Comparison of ENCODE assay signal across 29 mouse cellular contexts in genomic region chr14:11536121-11536520, GRCm38 (mm10). TPM values are rescaled to one million over a fixed set of nuclear protein-coding genes. Genes with fewer than 3 reads are reported as not detected.
"Had no signal": no experiment of that assay in that cellular context is flagged by ENCODE, and none has a peak within 500 bp of the region (broad histone marks: within the 10 kb centered on the region; RNA-seq: fewer than 3 reads in every experiment).

No protein-coding gene starts in this region.

- DNase-seq: gastrocnemius, adult 2 months; gastrocnemius, postnatal 10 days; gastrocnemius, postnatal 25 days; heart, adult 2 months; heart, postnatal 14 days; heart, postnatal 4 days; kidney, adult 18-20 months; kidney, adult 8-10 months; kidney, postnatal 10 days; kidney, postnatal 25 days; kidney, postnatal 4 days; layer of hippocampus, postnatal 36 days; left cerebral cortex, postnatal 4 days had no signal

- H3K27me3 ChIP-seq: heart, embryonic 13.5 days; heart, embryonic 15.5 days; hindbrain, embryonic 12.5 days; intestine, embryonic 15.5 days; limb, embryonic 13.5 days; limb, embryonic 15.5 days; liver, embryonic 12.5 days had no signal

- H3K27ac ChIP-seq: gastrocnemius, adult 2 months; heart, adult 2 months; heart, embryonic 13.5 days; heart, embryonic 15.5 days; hindbrain, embryonic 12.5 days; hindbrain, embryonic 14.5 days; intestine, embryonic 15.5 days; layer of hippocampus, adult 2 months; limb, embryonic 13.5 days; limb, embryonic 15.5 days; liver, embryonic 12.5 days; liver, embryonic 14.5 days had no signal

- ATAC-seq: hindbrain, embryonic 16.5 days; inflammation-experienced regulatory T-cells, adult 6 months; intestine, embryonic 15.5 days; intestine, postnatal 0 days; liver, embryonic 12.5 days had no signal

- H3K9ac ChIP-seq: heart, embryonic 13.5 days; heart, embryonic 15.5 days; hindbrain, embryonic 12.5 days; hindbrain, embryonic 14.5 days; intestine, embryonic 15.5 days; limb, embryonic 13.5 days; limb, embryonic 15.5 days; liver, embryonic 12.5 days; liver, embryonic 14.5 days had no signal

- H3K36me3 ChIP-seq: heart, embryonic 13.5 days; heart, embryonic 15.5 days; hindbrain, embryonic 10.5 days; hindbrain, embryonic 12.5 days; intestine, embryonic 15.5 days; limb, embryonic 13.5 days; limb, embryonic 15.5 days; liver, embryonic 12.5 days had no signal

- H3K9me3 ChIP-seq: heart, embryonic 13.5 days; heart, embryonic 15.5 days; hindbrain, embryonic 10.5 days; hindbrain, embryonic 12.5 days; intestine, embryonic 15.5 days; limb, embryonic 13.5 days; limb, embryonic 15.5 days; liver, embryonic 12.5 days had no signal

- H3K4me3 ChIP-seq: gastrocnemius, adult 2 months; heart, adult 2 months; heart, embryonic 13.5 days; heart, embryonic 15.5 days; hindbrain, embryonic 10.5 days; hindbrain, embryonic 12.5 days; intestine, embryonic 15.5 days; layer of hippocampus, adult 2 months; limb, embryonic 13.5 days; limb, embryonic 15.5 days; liver, embryonic 12.5 days had no signal

- H3K4me1 ChIP-seq: heart, embryonic 13.5 days; heart, embryonic 15.5 days; intestine, embryonic 15.5 days; limb, embryonic 13.5 days; liver, embryonic 12.5 days had no signal

- H3K4me2 ChIP-seq: heart, embryonic 11.5 days; heart, embryonic 13.5 days; heart, embryonic 15.5 days; hindbrain, embryonic 12.5 days; hindbrain, embryonic 14.5 days; intestine, embryonic 15.5 days; limb, embryonic 13.5 days; limb, embryonic 15.5 days; liver, embryonic 12.5 days had no signal

RNA-seq across cellular contexts. Expression of gene Ptprg, which starts 17.2 kb away (rescaled TPM):
- total RNA-seq: granulocyte monocyte progenitor cell, adult 5-6 weeks had no signal
